Mouse (Mus musculus) heart, embryonic 15.5 days (tissue): ENCODE results near the gene Ubr4. TPM values are rescaled to one million over a fixed set of nuclear protein-coding genes. Genes with fewer than 3 reads are reported as not detected.
"Not testable (repeated sequence)": the region's sequence is repeated elsewhere in the genome, so short reads cannot be mapped to it uniquely, and the experiment has no call there.

ENCODE experiments used
- ATAC-seq: fragments of 200-750 bp; cut with Nextera tagmentation; replicated peaks from 2 replicates; pipeline ENCODE4 v1.8.0; 2017; ENCODE audit warnings: low read depth, moderate TSS enrichment; ENCODE audit not compliant: insufficient number of reproducible peaks, insufficient read depth, low FRiP score
- H3K27ac ChIP-seq: fragments of 300-500 bp; sonication (generic); 2 replicates; pipeline ENCODE4 v1.5.1; 2015; ENCODE audit warnings: mild to moderate bottlenecking, inconsistent platforms
- H3K27me3 ChIP-seq: fragments of 300-500 bp; sonication (generic); 2 replicates; pipeline ENCODE4 v1.6.1; 2015; ENCODE audit warnings: inconsistent platforms
- H3K36me3 ChIP-seq: fragments of 300-500 bp; sonication (generic); 2 replicates; pipeline ENCODE4 v1.6.1; 2015; ENCODE audit warnings: mild to moderate bottlenecking, inconsistent platforms
- H3K4me1 ChIP-seq: fragments of 300-500 bp; sonication (generic); replicated peaks from 2 replicates; pipeline ENCODE4 v1.6.1; 2015; ENCODE audit warnings: inconsistent platforms
- H3K4me2 ChIP-seq: fragments of 300-500 bp; sonication (generic); 2 replicates; pipeline ENCODE4 v1.6.1; 2015; ENCODE audit warnings: inconsistent platforms, mild to moderate bottlenecking, moderate library complexity
- H3K4me3 ChIP-seq: fragments of 300-500 bp; sonication (generic); 2 replicates; pipeline ENCODE4 v1.5.1; 2015; ENCODE audit warnings: mild to moderate bottlenecking, inconsistent platforms
- H3K9ac ChIP-seq: fragments of 300-500 bp; sonication (generic); 2 replicates; pipeline ENCODE4 v1.6.1; 2015; ENCODE audit warnings: mild to moderate bottlenecking, inconsistent platforms
- H3K9me3 ChIP-seq: fragments of 300-500 bp; sonication (generic); replicated peaks from 2 replicates; pipeline ENCODE4 v1.6.1; 2016; ENCODE audit warnings: inconsistent platforms
- WGBS: fragments of 180-500 bp; shearing (Covaris S2); methylation state at CpG from one replicate; pipeline ENCODE4 v1.1.7; 2015; ENCODE audit warnings: mixed read lengths; 5-methylcytosine and 5-hydroxymethylcytosine counted together
- polyA plus RNA-seq: library from polyadenylated mRNA; unstranded; fragments of >200 nt; fragmentation: Nextera tagmentation; extraction: Ambion mirVana; gene quantifications from 2 replicates; pipeline ENCODE4 v1.2.1, GENCODE M21; 2015

The Ubr4 gene
- polyA plus RNA-seq, 1 experiment from 2014 or later = 49.1 TPM

- H3K9ac ChIP-seq = no peak overlapping the region
- no peak overlapping the region for H3K4me2 ChIP-seq
- no peaks in the 10 kb centered on the region for H3K9me3 ChIP-seq
- 78% methylated on average over 11 of the region's 11 CpGs for WGBS
- ATAC-seq = no peak
- H3K4me3 ChIP-seq = no peak overlapping the region
- H3K27me3 ChIP-seq = no peaks in the 10 kb centered on the region
- no peaks in the 10 kb centered on the region for H3K4me1 ChIP-seq
- H3K27ac ChIP-seq = no peak overlapping the region
- H3K36me3 ChIP-seq = peaks cover 89% of the 10 kb centered on the region
Measured at GRCm38 (mm10) chr4:139360761-139361548, 8.5 kb downstream of the Ubr4 start.

DNA sequence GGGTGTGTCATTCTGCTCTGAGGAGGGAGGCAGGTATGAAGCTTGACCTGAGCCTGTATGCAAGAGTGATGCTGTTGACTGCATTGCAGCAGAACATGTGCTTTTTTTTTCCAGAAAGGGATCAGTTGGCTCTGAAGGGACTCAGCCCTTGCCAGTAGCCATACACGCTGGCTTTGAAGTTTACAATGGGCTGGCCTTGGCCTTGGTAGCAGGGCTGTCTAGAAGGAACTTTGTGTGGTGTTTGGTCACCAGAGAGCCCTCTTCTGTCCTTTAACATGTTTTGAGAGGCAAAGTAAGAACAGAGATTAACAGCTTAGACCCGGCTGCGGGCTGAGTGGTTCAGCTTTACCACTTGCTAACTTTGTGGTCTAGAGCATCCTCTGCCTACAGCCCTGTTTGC is 14.9 kb downstream of the Ubr4 start:
- Histone ChIP-seq H3K4me2 (no peak overlapping the region), H3K9ac (no peak overlapping the region), H3K27me3 (no peaks in the 10 kb centered on the region), H3K4me1 (no peaks in the 10 kb centered on the region), H3K9me3 (no peaks in the 10 kb centered on the region), H3K27ac (no peak overlapping the region), H3K36me3 (peaks cover 88% of the 10 kb centered on the region), H3K4me3 (no peak overlapping the region)
- no peak for ATAC-seq
- 95% methylated on average over 3 of the region's 3 CpGs for WGBS

DNA sequence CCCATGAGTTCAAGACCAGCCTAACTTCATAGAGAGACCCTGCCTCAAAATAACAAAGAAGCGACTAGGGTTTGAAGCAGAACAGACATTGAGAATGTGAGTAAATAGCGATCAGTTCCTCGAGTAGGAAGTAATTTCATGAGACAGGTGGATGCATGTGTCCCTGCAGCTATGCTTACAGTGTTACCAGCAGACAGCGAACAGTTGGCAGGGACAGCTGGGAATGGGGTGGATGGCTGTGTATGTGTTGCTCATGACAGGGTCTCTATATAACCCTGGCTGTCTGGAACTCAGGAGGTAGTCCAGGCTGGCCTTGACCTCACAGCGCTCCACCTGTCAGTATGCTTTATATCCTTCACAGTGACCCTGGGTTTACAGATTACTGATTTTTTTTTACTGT is 15.6 kb downstream of the Ubr4 start:
- no peaks in the 10 kb centered on the region for H3K4me1 ChIP-seq
- 95% methylated on average over 5 of the region's 5 CpGs for WGBS
- H3K4me2 ChIP-seq = no peak overlapping the region
- no peak for ATAC-seq
- H3K36me3 ChIP-seq = peaks cover 88% of the 10 kb centered on the region
- no peak overlapping the region for H3K27ac ChIP-seq
- no peak overlapping the region for H3K4me3 ChIP-seq
- no peaks in the 10 kb centered on the region for H3K27me3 ChIP-seq
- H3K9ac ChIP-seq = no peak overlapping the region
- no peaks in the 10 kb centered on the region for H3K9me3 ChIP-seq

- Histone ChIP-seq H3K4me3 (no peak overlapping the region), H3K27ac (no peak overlapping the region), H3K4me1 (no peaks in the 10 kb centered on the region), H3K36me3 (peaks cover 80% of the 10 kb centered on the region), H3K9ac (no peak overlapping the region), H3K27me3 (no peaks in the 10 kb centered on the region), H3K9me3 (no peaks in the 10 kb centered on the region), H3K4me2 (no peak overlapping the region)
- 92% methylated on average over 4 of the region's 4 CpGs for WGBS
- ATAC-seq = no peak
Measured at GRCm38 (mm10) chr4:139373130-139373529, 20.7 kb downstream of the Ubr4 start.

DNA sequence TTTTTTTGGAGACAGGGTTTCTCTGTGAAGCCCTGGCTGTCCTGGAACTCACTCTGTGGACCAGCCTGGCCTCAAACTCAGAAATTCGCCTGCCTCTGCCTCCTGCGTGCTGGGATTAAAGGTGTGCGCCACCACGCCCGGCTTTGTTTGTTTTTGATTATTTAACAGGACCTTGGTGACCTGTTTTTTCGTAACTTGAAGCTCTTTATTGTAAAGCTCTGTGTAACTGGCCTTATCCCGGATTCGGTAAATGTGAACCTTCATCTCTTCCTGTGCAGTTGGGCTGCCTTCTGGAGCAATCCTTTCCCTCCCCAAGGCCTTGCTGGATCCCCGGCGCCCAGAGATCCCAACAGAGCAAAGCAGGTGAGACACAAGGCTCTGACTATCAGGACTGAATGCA is 21.1 kb downstream of the Ubr4 start:
- WGBS = 89% methylated on average over 10 of the region's 10 CpGs
- Histone ChIP-seq H3K27me3 (no peaks in the 10 kb centered on the region), H3K27ac (no peak overlapping the region), H3K4me1 (no peaks in the 10 kb centered on the region), H3K36me3 (peaks cover 78% of the 10 kb centered on the region), H3K4me2 (no peak overlapping the region), H3K9ac (no peak overlapping the region), H3K9me3 (no peaks in the 10 kb centered on the region), H3K4me3 (no peak overlapping the region)
- no peak for ATAC-seq

DNA sequence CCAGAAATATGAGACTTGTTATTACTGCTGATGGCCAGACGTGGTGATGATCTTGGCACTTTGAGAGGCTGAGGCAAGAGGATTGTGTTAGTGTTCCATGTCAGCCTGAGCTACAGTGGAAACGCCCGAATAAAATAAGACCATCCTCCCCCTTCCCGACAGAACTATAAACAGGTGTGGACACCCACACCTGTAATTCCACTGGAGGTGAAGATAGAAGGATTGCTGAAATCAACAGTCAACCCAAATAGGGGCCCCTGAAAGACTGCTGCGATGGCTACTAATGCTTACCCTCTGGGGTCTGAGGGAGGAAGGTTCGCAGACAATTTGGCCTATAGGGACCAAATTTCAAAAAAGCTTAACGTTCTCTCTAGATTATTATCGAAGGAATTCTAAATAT is 27.3 kb downstream of the Ubr4 start:
- peak overlapping the region; percentile 83 for H3K9ac ChIP-seq
- peak overlapping the region; percentile 85 for H3K27ac ChIP-seq
- H3K4me2 ChIP-seq = peak overlapping the region; percentile 82
- H3K4me1 ChIP-seq = peaks cover 23% of the 10 kb centered on the region
- WGBS = 12% methylated on average over 8 of the region's 8 CpGs
- H3K36me3 ChIP-seq = peaks cover 24% of the 10 kb centered on the region
- peak overlapping the region; percentile 88 for H3K4me3 ChIP-seq
- ATAC-seq = no peak
- no peaks in the 10 kb centered on the region for H3K9me3 ChIP-seq
- no peaks in the 10 kb centered on the region for H3K27me3 ChIP-seq

GRCm38 (mm10) chr4:139380207-139380748 is 27.9 kb downstream of the Ubr4 start:
- Histone ChIP-seq H3K4me1 (peaks cover 23% of the 10 kb centered on the region), H3K9me3 (no peaks in the 10 kb centered on the region), H3K36me3 (peaks cover 19% of the 10 kb centered on the region; the same call in 1 of the 2 replicates), H3K4me2 (peak overlapping the region; percentile 92), H3K9ac (peak overlapping the region; percentile 83), H3K4me3 (peak overlapping the region; percentile 88), H3K27me3 (no peaks in the 10 kb centered on the region), H3K27ac (peak overlapping the region; percentile 85)
- under 1% methylated on average over 43 of the region's 54 CpGs for WGBS
- ATAC-seq = peak; percentile 99

DNA sequence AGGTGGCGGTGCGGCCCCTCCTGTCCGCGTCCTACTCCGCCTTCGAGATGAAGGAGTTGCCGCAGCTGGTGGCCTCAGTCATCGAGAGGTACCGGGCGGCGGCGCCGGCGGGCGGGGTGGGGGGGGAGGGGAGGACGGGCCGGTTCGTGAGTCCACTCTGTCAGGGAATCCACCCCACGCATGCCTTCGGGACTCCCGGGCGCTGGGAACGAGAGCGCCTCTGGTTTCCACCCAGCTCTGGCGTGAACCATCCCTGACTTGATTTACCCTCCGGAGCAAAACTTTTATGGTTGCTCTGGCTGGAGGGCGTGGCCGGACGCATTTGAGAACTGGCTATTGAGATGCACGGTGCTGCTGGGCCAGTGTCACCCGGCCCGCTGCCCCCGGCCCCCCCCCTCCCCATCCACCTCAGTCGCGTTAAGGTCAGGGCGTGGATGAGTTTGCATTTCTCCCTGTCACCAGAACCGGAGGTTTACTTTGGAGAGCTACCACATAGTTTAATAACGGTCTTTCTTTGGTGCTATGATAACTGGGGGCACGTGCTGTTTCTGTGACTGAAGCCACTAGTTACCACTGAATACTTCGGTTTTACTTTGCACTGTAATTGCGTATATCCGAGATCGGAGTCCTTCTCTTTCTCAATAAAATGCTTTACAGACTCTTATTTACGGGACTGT is 28.5 kb downstream of the Ubr4 start:
- H3K27ac ChIP-seq = peak overlapping the region; percentile 80

DNA sequence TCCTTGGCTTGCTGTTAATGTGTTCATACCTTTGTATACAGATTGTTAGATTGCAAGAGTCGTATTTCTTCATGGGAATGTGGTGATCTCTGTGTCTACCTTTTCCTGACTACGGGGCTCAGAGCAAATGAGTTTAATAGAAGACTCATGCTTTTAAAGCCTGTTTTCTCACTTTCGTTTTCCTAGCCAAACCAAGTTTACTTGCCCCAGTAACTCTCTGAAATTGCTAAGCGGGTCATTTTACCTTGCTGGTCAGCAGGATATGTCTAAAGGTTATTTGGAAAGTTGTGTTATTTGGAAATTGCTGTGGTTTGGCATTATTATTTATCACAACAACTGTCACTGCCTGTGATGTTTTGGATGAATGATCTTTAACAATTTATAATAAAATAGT is 29.0 kb downstream of the Ubr4 start:
- no peaks in the 10 kb centered on the region for H3K27me3 ChIP-seq
- no peak overlapping the region; the same call in 1 of the 2 replicates for H3K27ac ChIP-seq
- peak overlapping the region; percentile 83 for H3K9ac ChIP-seq
- no peaks in the 10 kb centered on the region for H3K9me3 ChIP-seq
- H3K4me3 ChIP-seq = peak overlapping the region; percentile 88
- no peak for ATAC-seq
- H3K36me3 ChIP-seq = peaks cover 9% of the 10 kb centered on the region; the same call in 1 of the 2 replicates
- H3K4me2 ChIP-seq = peak overlapping the region; percentile 92
- peaks cover 33% of the 10 kb centered on the region for H3K4me1 ChIP-seq
- WGBS = 38% methylated on average over 4 of the region's 4 CpGs

More for the DNA sequence above, 28.5 kb downstream of the Ubr4 start:
- 2% methylated on average over 40 of the region's 44 CpGs for WGBS
- peak; percentile 32 for ATAC-seq
- Histone ChIP-seq H3K4me1 (peaks cover 27% of the 10 kb centered on the region), H3K4me3 (peak overlapping the region; percentile 88), H3K27me3 (no peaks in the 10 kb centered on the region), H3K36me3 (peaks cover 12% of the 10 kb centered on the region; the same call in 1 of the 2 replicates), H3K4me2 (peak overlapping the region; percentile 92), H3K9ac (peak overlapping the region; percentile 83), H3K9me3 (no peaks in the 10 kb centered on the region)

- ATAC-seq = no peak
- Histone ChIP-seq H3K4me1 (peaks cover 40% of the 10 kb centered on the region), H3K9ac (no peak overlapping the region), H3K27ac (no peak overlapping the region), H3K27me3 (no peaks in the 10 kb centered on the region), H3K4me2 (peak overlapping the region; percentile 92), H3K9me3 (no peaks in the 10 kb centered on the region), H3K4me3 (no peak overlapping the region), H3K36me3 (peaks cover 9% of the 10 kb centered on the region; the same call in 1 of the 2 replicates)
- 56% methylated on average over 7 of the region's 7 CpGs for WGBS
Measured at GRCm38 (mm10) chr4:139382231-139382630, 29.8 kb downstream of the Ubr4 start.

DNA sequence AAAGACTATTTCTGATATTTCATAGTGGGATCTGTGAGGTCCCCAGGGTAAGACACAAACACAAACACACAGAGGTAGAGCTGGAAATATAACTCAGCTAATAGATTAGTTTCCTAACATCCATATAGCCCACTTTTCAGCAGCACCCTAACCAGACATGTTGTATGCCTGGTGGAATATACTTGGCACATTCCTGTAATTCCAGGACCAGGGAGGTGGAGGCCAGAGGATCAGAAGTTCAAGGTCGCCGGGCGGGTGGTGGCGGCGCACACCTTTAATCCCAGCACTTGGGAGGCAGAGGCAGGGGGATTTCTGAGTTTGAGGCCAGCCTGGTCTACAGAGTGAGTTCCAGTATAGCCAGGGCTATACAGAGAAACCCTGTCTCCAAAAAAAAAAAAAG is 33.4 kb downstream of the Ubr4 start:
- H3K27ac ChIP-seq, H3K4me2 ChIP-seq: not testable (repeated sequence)

More for the DNA sequence above, 33.4 kb downstream of the Ubr4 start:
- 85% methylated on average over 5 of the region's 5 CpGs for WGBS
- H3K9me3 ChIP-seq, H3K9ac ChIP-seq, H3K4me3 ChIP-seq, H3K36me3 ChIP-seq, H3K27me3 ChIP-seq, ATAC-seq: not testable (repeated sequence)
- peaks cover 54% of the 10 kb centered on the region for H3K4me1 ChIP-seq
